Mouse (Mus musculus) kidney, postnatal 36 days (tissue): ENCODE data around the gene Cwc25.

Experiments used
- DNase-seq, 2 experiments: peaks; one replicate each; pipeline ENCODE4 v3.0.0; 2021 to 2022; ENCODE audit warnings: mixed read lengths in 2 of 2

Gene Cwc25

DNA sequence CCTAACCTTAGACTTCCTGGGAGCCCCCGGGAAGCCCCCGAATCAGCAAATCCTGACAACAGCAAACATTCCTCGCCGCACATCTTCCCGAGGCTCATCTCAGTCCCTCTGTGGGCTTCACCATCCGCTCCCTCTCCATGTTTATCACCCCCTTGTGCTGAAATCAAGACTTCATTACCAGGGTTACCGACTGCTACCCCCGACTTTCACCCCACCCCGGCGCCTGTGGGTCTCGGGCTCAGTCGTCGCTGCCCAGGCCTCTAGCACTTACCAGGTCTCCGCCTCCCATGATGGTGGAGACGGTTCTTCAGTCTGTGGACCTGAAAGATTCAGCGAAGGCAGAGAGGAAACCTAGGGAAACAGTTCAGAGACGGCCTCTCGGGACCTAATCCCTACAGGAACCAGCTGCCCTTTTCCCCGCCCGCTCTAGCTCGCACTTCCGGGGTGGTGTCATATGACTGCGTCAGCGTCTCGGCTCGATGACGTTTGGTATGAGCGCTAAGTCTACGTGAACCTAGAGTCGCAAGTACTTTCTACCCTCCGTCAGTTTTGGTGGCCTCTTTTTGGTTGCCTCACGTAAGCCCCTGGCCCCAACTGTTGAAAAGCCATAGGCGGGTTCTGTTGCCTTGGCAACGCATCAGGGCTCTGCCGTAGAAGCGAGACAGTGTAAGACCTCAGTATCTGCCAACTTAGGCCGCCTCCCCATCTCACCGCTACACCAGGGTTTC, at the start of gene Cwc25:
Gene Cwc25, minus strand, starts transcription at position 403 of the 728 bp plus-strand sequence.
- peak; percentile 96 for DNase-seq

DNA sequence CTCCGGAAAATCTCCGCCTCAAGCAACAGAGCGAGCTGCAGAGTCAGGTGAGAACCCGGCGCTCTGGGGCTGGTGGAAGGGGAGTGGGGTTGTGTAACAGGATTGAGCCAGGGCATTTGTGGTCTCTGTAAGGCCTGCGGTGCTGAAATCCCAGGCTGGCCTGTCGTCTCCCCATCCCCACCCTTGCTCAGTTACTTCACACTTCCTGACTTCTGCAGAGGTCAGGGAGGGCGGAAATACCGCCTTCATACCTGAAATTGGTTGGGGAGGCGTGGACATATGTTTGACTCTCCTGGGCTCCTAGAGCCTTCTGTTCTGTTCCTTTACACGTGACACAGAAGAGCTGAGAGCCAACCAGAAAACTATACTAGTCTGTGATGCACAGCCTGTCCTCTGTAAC, 49.4 kb upstream of the Cwc25 start:
- no peak for DNase-seq

DNA sequence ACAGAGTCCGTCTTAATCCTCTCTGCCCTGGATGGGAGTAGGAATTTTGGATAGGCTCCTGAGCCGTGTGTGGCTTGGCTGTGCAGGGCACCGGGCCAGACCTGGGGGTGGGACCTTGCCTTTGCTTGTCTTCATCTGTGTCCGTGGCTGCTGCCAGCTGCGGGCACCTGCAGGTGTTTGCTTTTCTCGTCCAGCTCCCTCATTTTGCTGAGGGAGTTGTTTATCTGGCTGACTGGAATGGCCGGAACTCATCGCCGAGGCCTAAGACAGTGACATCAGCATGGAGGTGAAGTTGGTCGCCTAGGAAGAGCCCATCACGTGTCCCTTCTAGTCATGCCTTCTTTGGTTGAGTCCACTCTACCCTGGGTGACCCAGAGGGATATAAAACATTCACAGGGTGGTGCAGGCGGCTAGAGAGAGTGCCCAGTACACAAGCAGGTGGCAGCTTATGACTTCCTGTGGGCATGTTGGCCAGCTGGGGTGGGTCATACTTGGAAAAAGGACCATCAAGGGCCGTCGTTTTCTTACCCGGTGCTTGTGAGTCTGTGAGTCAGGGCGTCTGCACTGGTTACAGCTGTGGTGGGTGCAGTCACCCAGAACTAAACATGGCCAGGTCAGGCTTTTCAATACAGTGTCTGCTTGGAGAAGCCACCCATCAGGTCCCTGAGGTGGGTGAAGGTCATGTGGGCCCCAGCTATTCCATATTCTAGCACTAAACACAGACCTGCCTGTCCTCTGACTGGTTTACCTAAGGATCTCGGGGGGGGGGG, 47.6 kb upstream of the Cwc25 start:
- DNase-seq: peak; percentile 80 to 89

DNA sequence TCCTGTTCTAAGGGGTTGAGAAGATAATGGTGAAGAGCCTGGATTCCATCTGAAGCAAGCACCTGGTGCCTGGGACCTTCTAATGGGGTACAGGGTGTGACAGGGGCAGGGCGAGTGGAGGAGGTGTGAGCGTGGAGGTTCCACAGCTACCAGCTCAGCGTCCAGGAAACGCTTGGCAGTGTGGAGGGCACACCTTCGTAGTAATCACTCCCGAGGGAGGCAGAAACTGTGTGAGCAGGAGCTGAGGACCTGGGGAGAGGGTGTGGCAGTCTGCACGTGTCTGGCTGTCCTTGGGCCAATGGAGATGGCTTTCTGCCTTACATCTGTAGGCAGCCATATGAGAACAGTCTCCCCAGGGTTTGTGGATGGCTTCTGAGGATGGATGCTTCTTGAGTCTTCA, 46.7 kb upstream of the Cwc25 start:
- DNase-seq: no peak

DNA sequence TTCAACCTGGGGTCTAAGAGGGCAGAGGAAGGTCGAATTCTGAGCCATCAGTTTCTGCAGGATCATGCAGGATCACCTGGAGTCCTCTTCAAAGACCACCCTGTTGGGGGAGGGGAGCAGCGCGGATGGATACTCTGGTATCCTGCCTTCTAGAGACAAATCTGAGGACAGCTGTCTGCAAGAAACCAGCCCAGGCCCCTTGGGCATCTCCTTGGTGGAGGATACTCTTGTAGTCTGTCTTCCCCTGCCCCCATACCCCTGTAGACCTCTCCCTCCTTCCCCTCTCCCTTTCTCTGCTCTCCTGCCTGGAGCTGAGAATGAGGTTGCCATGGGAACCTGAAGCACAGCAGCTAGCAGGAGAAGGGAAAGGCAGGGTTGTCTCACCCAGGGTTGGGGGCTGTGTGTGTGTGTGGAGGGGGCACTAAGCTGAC, 46.1 kb upstream of the Cwc25 start:
- DNase-seq: no peak

DNA sequence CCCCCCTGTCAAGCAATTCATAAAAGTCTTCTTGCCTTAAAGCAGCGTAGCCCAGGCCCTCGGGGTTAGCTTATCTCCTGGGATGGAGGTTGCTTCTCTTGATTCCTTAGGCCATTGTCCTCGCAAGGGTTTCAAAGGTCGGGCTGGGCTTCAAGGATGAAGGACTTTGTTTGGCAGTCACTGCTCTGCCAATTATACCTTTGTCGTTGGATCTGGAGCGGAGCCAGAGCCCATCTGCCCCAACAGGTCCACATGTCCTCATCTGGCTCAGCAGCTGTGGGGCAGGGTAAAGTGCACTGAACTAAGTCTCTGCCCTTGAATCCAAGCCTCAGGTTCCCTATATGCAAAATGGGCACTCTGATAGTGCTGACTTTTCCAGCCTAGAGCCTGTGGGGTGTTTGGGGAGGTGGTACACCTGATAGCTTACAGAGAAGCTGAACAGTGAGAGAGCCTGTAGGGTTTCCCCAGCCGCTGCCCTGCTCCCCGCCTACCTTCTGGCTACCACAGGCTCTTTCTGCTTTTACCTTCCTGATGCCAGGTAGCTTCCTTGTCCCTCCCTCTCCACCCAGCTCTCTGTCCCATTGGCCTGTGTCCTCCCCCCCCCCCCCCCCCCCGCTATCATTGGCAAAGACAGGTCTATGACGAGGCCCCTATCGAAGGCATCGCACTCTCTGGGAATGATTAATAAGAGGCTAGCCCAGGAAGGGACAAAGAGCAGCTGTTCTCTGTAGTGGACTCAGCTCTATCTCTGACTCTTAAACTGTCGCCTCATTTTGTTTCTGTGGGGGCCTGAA, 45.4 kb upstream of the Cwc25 start:
- peak; percentile 91 to 92 for DNase-seq

DNA sequence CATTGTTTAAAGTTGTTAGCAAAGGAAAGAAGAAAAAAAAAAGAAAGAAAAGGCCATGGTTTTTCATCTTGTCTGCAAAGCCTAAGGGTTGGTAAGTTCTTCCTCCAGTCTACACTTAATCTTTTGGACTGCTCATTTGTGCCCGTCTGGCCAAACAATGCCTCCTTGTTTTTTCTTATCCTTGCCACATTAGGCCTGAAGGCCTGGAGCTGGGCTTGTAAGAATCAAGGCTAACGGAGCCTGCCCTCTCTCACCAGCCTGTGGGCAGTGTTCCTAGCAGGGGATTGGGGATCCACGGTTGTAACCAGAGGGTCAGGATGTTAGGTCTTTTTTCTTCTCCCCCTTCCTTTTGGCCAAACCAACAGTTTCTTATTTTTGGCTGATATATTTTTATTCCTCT, 44.6 kb upstream of the Cwc25 start:
- DNase-seq: no peak

DNA sequence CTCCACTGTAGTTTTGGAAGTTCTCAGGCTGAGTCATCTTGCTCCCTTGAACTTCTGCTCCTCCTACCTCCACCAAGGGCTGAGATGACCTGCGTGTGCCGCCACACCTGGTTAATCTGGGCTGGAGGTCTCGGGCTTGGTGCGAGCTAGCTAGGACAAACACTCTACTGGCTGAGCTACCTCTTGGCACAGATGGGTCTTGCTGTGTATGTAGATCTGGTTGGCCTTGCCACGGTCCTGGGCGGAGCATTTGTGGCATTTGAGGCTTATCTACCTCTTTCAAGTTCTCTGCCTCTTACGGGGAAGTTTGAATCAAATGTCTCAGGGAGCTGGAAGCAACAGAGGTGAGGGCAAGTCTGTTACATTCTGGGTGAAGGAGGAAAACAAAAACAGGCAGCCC, 44.0 kb upstream of the Cwc25 start:
- DNase-seq: peak in 1 of 2 experiments; percentile 61

DNA sequence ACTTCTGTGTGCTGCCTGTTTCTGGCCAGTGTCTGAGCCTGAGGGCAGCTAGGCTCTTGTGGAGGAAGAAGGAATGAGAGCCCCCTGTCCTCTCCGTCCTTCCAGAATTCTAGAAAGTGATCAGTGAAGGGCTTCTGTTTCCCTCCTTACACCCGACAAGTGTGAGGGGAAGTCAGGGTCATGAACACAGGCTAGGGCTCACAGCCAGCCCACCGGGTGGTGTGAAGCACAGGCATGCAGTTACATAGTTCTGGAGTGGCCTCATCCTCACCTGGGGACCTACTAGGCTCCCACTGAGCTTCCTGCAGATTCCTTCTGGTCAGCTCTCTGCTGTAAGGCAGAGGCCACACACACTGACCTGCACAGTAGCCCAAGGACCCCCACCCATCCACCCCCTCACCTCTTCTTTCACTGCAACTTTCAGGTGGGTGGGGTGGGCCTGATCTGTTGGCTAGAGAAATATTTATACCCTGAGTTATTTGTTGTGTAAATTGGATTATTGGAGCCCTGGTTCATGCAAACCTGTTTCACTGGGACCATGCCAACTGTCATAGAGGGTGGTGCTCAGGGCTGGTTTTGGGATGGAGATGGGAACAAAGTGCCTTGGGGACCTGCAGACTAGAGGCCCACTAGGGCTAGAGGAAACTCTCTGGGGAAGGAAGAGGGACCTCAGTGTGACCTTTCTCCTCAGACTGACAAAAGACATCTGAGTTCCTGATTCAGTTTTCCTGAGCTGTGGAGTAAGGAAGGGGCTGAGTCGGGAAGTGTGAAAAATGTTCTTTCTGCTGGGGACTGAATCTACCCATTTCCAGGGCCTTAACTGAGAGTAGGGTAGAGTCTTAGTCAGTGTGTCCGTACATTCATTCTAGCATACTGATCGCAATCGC, 43.1 kb upstream of the Cwc25 start:
- no peak for DNase-seq

DNA sequence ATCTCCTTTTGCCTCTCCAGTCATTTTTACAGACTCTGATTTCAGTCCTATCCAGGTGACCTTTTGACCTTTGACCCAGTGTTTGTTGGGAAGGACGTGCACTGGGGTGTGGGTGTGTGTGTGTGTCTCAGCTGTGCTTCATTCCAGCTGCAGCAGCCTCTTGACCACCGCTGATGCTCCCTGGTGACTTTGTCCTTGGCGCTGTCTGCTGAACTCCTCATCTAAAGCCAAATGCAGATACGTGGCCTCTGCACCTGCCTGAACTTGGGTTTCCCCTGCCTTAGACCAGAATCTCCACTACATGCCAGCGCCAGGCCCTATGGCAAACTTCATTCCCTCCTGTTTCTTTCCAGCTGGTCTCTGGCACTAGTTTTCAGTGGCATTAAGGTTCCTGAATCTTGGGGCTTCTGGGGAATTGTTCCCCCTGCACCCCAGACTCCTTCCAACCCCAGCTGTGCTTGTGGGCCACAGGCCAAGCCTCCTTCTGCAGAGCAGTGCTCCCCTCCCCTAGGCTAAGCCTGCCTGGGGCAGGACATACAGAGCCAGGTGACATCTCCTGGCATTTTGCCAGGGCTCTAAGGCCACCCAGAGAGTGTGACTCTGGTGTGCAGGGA, 42.4 kb upstream of the Cwc25 start:
- DNase-seq: peak in 1 of 2 experiments; percentile 69

DNA sequence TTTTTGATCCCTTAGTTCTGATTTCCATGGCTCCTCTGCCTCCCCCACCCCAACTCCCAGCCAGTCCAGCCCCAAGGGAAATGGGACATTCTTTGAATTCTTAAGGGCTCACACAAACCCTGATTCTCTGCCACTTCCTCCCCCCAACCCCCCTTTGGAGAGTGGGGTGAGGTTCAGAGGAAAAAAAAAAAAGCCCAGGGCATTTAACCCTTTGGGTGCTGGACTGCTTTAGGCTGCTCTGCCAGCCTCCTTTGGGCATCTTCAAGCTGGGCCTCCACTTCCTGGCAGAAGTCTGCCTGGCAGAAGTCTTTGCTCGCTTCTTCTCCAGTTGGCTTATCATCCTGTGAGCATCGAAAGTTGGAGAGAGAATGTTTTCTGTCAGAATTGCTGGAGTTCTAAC, 41.7 kb upstream of the Cwc25 start:
- DNase-seq: peak; percentile 74 to 78

DNA sequence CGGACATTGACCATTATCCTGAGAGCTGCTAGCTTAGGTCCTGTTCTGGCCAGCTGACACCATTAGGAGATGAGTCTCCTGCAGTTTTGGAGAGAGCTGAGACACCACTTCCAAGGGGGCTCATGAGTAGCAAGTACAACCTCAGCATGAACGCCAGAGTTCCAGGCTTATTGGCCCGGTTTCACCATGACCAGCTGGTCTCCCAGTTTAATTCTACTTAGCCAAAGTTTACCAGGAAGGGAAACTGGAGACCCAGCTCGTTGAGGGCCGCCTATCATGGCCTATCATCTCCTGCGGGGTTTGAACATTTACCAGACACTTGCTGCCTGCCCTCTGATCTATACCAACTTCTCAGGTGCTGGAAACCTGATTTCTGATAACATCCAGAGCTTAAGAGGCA, 41.3 kb upstream of the Cwc25 start:
- peak in 1 of 2 experiments; percentile 24 for DNase-seq

DNA sequence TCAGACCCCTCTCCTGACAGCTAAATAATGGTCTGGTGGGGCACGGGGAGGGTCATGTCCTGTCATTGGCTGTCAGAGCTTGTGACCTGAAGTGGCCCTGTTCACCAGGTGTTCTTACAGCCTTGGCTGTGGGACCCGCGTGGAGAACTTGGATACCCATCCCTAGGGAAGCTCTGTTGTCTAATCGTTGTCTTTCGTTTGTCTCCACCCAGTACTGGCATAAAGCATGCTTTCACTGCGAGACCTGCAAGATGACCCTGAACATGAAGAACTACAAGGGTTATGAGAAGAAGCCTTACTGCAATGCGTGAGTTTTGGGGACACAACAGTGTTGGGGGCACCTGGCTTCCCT, 40.2 kb upstream of the Cwc25 start:
- DNase-seq: no peak

DNA sequence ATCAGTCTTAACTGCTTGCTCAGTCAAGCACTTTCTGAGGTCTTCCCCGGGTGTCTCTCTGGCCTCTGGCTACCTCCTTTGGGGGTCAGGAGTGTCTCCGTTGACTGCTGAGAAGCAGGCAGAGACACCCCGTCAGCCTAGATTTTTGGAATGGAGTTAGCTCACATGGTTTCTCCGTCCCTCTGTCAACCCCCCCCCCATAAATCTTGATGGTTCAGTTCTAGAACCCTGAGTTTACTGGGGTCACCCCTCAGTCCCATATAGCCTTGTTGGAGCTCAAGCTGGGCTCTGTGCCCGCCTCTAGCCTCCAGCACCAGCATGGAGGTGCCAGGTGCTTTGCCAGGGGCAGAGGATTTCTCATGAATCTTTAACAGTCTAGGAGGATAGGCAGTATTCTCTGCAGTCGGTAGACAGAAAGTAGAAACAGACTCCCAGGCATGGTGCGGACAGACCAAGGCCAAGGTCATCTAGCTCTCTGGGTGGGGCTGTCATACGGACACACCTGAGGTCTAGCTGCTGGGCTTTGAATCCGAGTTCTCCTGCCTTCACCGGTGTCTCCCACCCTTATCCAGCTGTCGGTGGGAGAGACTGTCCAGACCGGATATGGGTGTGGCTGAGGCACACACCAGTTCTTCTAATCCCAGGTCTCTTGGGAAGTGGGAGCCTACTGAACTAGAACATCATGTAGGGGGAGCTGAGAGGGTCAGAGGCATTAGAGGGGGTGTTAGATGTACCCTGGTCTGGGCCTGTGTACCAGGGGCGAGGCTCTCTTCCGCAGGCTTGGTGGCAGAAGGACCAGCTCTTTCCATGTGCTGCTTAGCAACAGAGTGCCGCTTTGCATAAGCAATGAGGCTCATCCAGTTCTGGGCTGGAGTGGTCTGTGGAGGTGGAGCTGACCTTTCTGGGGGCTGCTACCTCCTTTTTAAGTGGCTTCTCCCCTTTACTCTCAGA, 39.6 kb upstream of the Cwc25 start:
- DNase-seq: peak in 1 of 2 experiments; percentile 58

DNA sequence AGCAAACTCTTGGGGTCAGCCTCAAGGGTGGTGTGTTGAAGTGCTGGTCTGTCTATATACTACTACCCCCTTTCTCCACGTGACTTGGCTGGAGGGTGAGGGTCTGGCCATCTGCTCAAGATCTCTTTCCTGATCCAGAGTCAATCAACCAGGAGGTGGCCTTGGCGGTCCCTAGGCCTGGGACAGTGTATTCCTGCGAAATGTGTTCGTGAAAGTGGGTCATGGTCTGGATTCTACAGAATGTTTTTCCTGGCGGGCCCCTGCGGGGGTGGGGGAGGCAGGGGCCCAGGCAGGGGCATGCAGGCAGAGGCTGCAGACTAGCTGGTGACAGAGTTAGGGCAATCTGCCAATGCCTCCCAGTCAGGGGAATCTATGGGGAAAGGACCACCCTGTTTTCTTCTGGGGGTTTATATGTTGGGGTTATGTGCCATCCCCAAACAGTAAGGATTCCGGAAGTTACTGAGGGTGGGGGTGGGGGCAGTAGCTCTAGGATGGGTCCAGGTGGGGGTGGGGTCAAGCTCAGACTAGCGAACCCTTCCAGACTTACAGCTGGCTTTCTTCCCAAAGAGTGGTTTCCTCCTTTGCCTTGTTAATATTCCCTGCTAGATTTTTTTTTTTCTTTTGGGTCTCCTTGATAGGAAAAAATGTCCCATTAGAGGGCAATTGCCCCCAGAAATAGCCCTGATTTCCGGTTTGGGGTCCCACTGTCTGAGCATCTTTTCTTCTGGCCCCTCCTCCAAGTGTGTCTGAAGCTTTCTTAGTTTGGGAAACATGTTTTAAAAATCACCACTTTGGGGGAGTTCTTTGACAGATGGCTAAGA, 38.7 kb upstream of the Cwc25 start:
- peak in 1 of 2 experiments; percentile 64 for DNase-seq

DNA sequence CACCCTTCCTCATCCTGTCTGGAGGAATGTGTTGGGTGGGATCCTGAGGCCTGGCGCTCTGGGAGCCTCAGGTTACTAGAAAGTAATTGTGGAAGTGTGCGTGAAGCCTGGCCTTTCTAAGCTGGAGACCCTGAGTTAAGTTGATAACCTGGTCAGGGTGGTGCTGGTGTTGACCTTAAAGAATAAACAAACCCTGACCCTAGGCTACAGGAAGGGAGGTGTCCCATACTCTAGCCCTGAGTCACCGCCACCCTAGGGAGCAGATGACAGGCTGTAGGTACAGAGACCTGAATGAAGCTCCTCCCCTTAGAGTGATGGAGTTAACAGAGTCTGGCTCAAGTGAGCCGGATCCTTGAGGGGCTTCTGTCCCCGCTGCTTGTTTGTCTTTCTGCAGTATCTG, 37.5 kb upstream of the Cwc25 start:
- no peak for DNase-seq

DNA sequence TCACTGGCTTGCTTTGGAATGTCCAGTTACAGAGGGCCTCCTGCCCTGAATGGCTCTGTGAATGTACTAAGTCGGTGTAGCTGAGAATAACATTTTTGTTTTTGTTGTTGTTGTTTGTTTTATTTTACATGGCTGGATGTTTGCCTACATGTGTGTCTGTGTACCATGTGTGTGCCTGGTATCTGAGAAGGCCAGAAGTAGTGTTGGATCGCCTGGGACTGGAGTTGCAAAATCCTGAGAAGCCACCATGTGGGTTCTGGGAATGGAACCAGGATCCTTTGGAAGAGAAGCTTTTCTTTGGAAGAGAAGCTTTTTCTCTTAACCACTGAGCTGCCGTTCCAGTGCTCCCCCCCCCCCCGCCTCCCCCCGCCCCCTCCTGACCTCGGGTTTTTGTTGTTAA, 36.1 kb upstream of the Cwc25 start:
- no peak for DNase-seq

DNA sequence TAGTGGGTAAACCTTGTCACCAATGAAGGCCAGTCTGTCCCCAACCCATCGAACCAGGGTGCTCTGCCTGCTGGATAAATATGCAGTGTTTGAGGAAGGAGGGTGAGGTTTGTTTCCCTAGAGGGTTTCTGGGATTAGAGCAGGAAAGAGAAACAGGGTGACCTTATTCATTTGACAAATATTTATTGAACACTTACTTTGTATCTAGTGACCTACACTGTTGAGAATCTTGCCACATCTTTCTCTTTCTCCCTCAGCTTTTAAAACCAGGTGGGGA, 35.8 kb upstream of the Cwc25 start:
- no peak for DNase-seq

DNA sequence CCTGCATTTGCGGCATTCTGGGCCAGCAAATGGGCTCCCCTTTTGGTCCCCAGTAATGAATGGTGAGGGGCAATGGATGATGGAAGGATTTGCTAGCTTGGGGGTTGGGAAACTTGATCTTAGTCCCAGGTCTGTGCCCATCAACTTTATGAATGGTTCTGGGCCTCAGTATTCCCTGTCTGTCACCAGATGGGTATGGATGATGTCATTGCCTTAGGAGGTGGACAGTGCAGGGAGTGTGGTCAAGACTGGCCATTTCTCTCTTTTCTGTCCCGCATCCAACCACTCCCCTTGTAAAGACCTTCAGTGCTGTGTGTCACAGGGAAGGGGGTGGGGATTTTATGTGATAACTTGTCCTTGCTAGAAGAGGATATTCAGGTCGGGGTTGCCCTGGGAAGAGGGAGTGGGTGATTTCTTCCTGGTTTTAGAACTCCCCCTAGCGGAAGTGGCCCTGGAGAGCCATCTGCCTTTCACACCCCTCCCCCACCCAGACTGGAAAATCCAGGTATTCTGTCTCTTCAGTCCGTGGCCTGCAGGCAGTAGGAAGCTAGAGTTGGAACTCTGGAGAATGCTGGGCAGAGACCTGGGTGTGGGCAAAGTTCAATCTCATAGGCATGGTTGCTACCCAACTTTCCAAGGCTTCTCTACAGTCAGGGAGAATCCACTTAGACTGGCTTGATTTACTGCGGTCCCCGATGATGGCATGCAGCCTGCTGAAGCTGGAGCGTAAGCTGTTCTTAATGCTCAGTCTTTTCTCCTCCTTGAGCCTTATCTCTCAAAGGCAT, 35.2 kb upstream of the Cwc25 start:
- DNase-seq: peak; percentile 85 to 88
